Mouse (Mus musculus) forebrain, postnatal 0 days (tissue): Measurements from ENCODE around the gene Art3. TPM values are rescaled to one million over a fixed set of nuclear protein-coding genes. Genes with fewer than 3 reads are reported as not detected.

Experiments
- ATAC-seq: fragments of 200-750 bp; cut with Nextera tagmentation; 2 replicates; pipeline ENCODE4 v1.8.0; 2017; ENCODE audit warnings: mild to moderate bottlenecking, moderate library complexity
- DNase-seq: peaks from one replicate; pipeline ENCODE4 v3.0.0-alpha.2; 2015
- H3K27ac ChIP-seq: fragments of 300-500 bp; sonication (generic); 2 replicates; pipeline ENCODE4 v1.5.1; 2014; ENCODE audit warnings: low read depth, mild to moderate bottlenecking, antibody characterized with exemption, low read length, moderate library complexity, mixed read lengths
- H3K27me3 ChIP-seq: fragments of 300-500 bp; sonication (generic); 2 replicates; pipeline ENCODE4 v1.6.1; 2014; ENCODE audit warnings: mild to moderate bottlenecking, low read length, mixed read lengths; ENCODE audit not compliant: insufficient read depth
- H3K36me3 ChIP-seq: fragments of 300-500 bp; sonication (generic); 2 replicates; pipeline ENCODE4 v1.6.1; 2014; ENCODE audit warnings: mild to moderate bottlenecking, moderate library complexity; ENCODE audit not compliant: insufficient read depth
- H3K4me1 ChIP-seq: fragments of 300-500 bp; sonication (generic); 2 replicates; pipeline ENCODE4 v1.6.1; 2014; ENCODE audit warnings: antibody characterized with exemption; ENCODE audit not compliant: insufficient read depth
- H3K4me2 ChIP-seq: fragments of 300-500 bp; sonication (generic); 2 replicates; pipeline ENCODE4 v1.6.1; 2014; ENCODE audit warnings: low read depth, mild to moderate bottlenecking, moderate library complexity
- H3K4me3 ChIP-seq: fragments of 300-500 bp; sonication (generic); 2 replicates; pipeline ENCODE4 v1.5.1; 2014; ENCODE audit warnings: low read depth, low read length, mixed read lengths
- H3K9ac ChIP-seq: fragments of 300-500 bp; sonication (generic); 2 replicates; pipeline ENCODE4 v1.6.1; 2014; ENCODE audit warnings: mild to moderate bottlenecking
- H3K9me3 ChIP-seq: fragments of 300-500 bp; sonication (generic); 2 replicates; pipeline ENCODE4 v1.6.1; 2016; ENCODE audit warnings: low read length
- CTCF ChIP-seq: sonication (generic); IDR thresholded peaks from 2 replicates; pipeline ENCODE4 v1.5.1; 2016; ENCODE audit warnings: antibody characterized with exemption, control low read depth, low read depth
- WGBS: fragments of 180-500 bp; shearing (Covaris S2); extraction: QIAGEN DNeasy Blood & Tissue Kit; methylation state at CpG from one replicate; pipeline ENCODE4 v1.1.7; 2014; 5-methylcytosine and 5-hydroxymethylcytosine counted together
- polyA plus RNA-seq: library from polyadenylated mRNA; unstranded; fragments of >200 nt; fragmentation: Nextera tagmentation; extraction: Ambion mirVana; gene quantifications from 2 replicates; pipeline ENCODE4 v1.2.1, GENCODE M21; 2015
- total RNA-seq: library from RNA; depleted of rRNA; stranded (reverse); fragments of >200 nt; gene quantifications from 2 replicates; pipeline ENCODE4 v1.2.3, GENCODE M21; 2014

Gene Art3
- total and polyA plus RNA-seq, 2 experiments from 2014 or later = 3.5 to 8.0 TPM

- peak overlapping the region; percentile 23; the same call in 1 of the 2 replicates for H3K4me2 ChIP-seq
- WGBS = 52% methylated on average over 13 of the region's 13 CpGs
- H3K27me3 ChIP-seq = no peaks in the 10 kb centered on the region
- no peaks in the 10 kb centered on the region for H3K36me3 ChIP-seq
- ATAC-seq = peak; percentile 96
- TF ChIP-seq CTCF = peak; percentile 45
- no peaks in the 10 kb centered on the region for H3K9me3 ChIP-seq
- peak; percentile 75 for DNase-seq
- H3K9ac ChIP-seq = no peak overlapping the region
- no peak overlapping the region for H3K4me3 ChIP-seq
- H3K27ac ChIP-seq = no peak overlapping the region
- H3K4me1 ChIP-seq = peaks cover 4% of the 10 kb centered on the region; the same call in 1 of the 2 replicates
Measured at GRCm38 (mm10) chr5:92369151-92369994, 37.7 kb downstream of the Art3 start.

DNA sequence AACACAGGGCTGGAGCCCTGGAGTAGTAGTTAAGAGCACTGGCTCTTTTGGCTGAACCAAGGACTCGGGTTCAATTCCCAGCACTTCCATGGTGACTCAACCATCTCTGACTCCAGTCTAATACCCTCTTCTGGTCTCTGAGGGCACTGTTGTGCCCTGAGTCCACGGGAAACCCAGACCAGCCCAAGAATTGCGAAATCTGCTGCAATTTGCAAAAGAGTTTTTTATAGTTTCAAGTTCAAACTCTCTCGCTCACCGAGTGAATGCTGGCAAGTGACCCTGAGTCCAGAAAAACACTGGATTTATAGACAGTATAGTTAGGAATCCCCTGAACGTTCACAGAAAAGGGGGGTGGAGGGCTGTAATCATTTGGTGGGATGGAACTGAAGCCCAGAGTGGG is 38.8 kb downstream of the Art3 start:
- no peak overlapping the region for H3K4me2 ChIP-seq
- no peak overlapping the region for H3K27ac ChIP-seq
- H3K4me1 ChIP-seq = peaks cover 4% of the 10 kb centered on the region; the same call in 1 of the 2 replicates
- H3K9me3 ChIP-seq = no peaks in the 10 kb centered on the region
- no peak for TF ChIP-seq CTCF
- no peaks in the 10 kb centered on the region for H3K27me3 ChIP-seq
- ATAC-seq = no peak
- no peaks in the 10 kb centered on the region for H3K36me3 ChIP-seq
- no peak overlapping the region for H3K9ac ChIP-seq
- no peak overlapping the region for H3K4me3 ChIP-seq
- DNase-seq = no peak
- WGBS = 87% methylated on average over 6 of the region's 6 CpGs

GRCm38 (mm10) chr5:92370891-92371290 is 39.3 kb downstream of the Art3 start:
- H3K27me3 ChIP-seq = no peaks in the 10 kb centered on the region
- WGBS = 63% methylated on average over 6 of the region's 6 CpGs
- H3K36me3 ChIP-seq = no peaks in the 10 kb centered on the region
- DNase-seq = no peak
- peaks cover 4% of the 10 kb centered on the region; the same call in 1 of the 2 replicates for H3K4me1 ChIP-seq
- no peak overlapping the region for H3K4me3 ChIP-seq
- H3K27ac ChIP-seq = no peak overlapping the region
- H3K9ac ChIP-seq = no peak overlapping the region
- no peak overlapping the region for H3K4me2 ChIP-seq
- TF ChIP-seq CTCF = no peak
- H3K9me3 ChIP-seq = no peaks in the 10 kb centered on the region
- ATAC-seq = no peak

- peak; percentile 55 for ATAC-seq
Measured at GRCm38 (mm10) chr5:92371361-92371976, 39.8 kb downstream of the Art3 start.

GRCm38 (mm10) chr5:92372605-92373004 is 41.0 kb downstream of the Art3 start:
- Histone ChIP-seq H3K27me3 (no peaks in the 10 kb centered on the region), H3K9ac (no peak overlapping the region), H3K4me3 (no peak overlapping the region), H3K9me3 (no peaks in the 10 kb centered on the region), H3K4me1 (peaks cover 4% of the 10 kb centered on the region; the same call in 1 of the 2 replicates), H3K27ac (no peak overlapping the region), H3K4me2 (no peak overlapping the region), H3K36me3 (no peaks in the 10 kb centered on the region)
- no peak for DNase-seq
- no peak for ATAC-seq
- TF ChIP-seq CTCF = no peak
- WGBS = 75% methylated on average over 2 of the region's 2 CpGs

More at GRCm38 (mm10) chr5:92371361-92371976, 39.8 kb downstream of the Art3 start:
- H3K9me3 ChIP-seq = no peaks in the 10 kb centered on the region
- no peaks in the 10 kb centered on the region for H3K36me3 ChIP-seq
- H3K4me1 ChIP-seq = peaks cover 4% of the 10 kb centered on the region; the same call in 1 of the 2 replicates
- H3K9ac ChIP-seq = no peak overlapping the region
- no peak for DNase-seq
- no peak overlapping the region for H3K4me3 ChIP-seq
- H3K27me3 ChIP-seq = no peaks in the 10 kb centered on the region
- H3K4me2 ChIP-seq = no peak overlapping the region
- H3K27ac ChIP-seq = no peak overlapping the region
- 0 out of 2 replicates have a peak, but pooled peaks have one; percentile 4 for TF ChIP-seq CTCF
- 39% methylated on average over 14 of the region's 14 CpGs for WGBS

DNA sequence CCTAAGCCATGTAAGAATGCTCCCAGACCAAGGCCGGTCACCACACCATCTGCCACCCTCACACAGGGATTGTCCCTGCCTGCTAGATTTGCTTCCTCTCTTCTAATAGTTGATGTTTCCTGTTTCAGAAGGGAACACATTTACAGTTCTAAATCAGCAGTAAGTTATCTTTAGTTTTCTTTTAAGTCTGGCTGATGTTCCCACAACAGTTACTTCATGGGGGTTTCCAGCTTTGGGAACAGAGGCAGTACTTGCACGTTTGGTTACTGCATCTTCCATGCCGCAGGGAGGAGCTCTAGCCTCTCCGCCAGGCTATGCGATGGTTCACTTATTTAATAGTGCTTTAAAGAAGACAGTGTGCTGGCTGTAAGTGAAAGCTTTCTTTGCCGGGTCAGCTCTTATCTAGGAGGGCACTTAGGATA is 43.1 kb downstream of the Art3 start:
- DNase-seq (no peak), ATAC-seq (no peak)
- 70% methylated on average over 6 of the region's 6 CpGs for WGBS
- Histone ChIP-seq H3K4me1 (no peaks in the 10 kb centered on the region), H3K27me3 (no peaks in the 10 kb centered on the region), H3K27ac (no peak overlapping the region), H3K9me3 (no peaks in the 10 kb centered on the region), H3K4me3 (no peak overlapping the region), H3K4me2 (no peak overlapping the region), H3K36me3 (no peaks in the 10 kb centered on the region), H3K9ac (no peak overlapping the region)
- TF ChIP-seq CTCF = no peak

DNA sequence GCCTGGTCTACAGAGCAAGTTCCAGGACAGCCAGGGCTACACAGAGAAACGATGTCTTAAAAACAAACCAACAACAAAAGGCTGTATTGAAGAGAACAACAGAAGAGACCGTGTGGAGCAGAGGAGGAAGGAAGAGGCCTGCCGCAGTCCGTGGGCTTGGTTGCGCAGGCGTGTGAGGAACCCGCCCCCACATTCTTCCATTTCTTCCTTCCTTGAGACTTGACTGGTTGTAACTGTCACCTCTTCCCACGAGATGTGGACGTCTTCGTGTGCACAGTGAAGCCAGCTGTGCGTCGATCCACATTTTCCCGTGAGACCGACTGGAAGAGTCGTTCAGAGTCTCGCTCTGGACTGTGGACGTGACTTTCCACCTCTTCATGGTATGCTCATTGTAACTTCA is 43.7 kb downstream of the Art3 start:
- Histone ChIP-seq H3K4me1 (no peaks in the 10 kb centered on the region), H3K9me3 (no peaks in the 10 kb centered on the region), H3K27ac (no peak overlapping the region), H3K4me2 (no peak overlapping the region), H3K4me3 (no peak overlapping the region), H3K36me3 (no peaks in the 10 kb centered on the region), H3K9ac (no peak overlapping the region), H3K27me3 (no peaks in the 10 kb centered on the region)
- ATAC-seq = no peak
- DNase-seq = no peak
- 85% methylated on average over 17 of the region's 17 CpGs for WGBS
- no peak for TF ChIP-seq CTCF
